In genomic region chr8:47749491-47749890, GRCm38 (mm10) we compare ENCODE assay signal across 23 mouse cellular contexts. TPM values are rescaled to one million over a fixed set of nuclear protein-coding genes. Genes with fewer than 3 reads are reported as not detected.
A peak's percentile ranks its signal among the peaks of the same experiment; 100 is the strongest.
DNase-seq lines count a peak whose midpoint lies in the region; ATAC-seq and TF ChIP-seq lines count a peak whose summit lies in the region.
"Had no signal": no experiment of that assay in that cellular context is flagged by ENCODE, and none has a peak within 500 bp of the region (broad histone marks: within the 10 kb centered on the region; RNA-seq: fewer than 3 reads in every experiment).

No protein-coding gene starts in this region.

- no peak for TF ChIP-seq POLR2A in MEL (IDR thresholded peaks at IDR 0.05; ENCODE audit: control insufficient read depth in 1 of 2, insufficient read depth in 1 of 2, low read depth in 1 of 2, low read length in 2 of 2, poor library complexity in 1 of 2)

- no peak overlapping the region for H3K4me3 ChIP-seq in heart, embryonic 12.5 days
- H3K4me3 ChIP-seq in intestine, postnatal 0 days (ENCODE audit: low read depth, low read length) = no peak overlapping the region
- no peak overlapping the region for H3K4me3 ChIP-seq in intestine, embryonic 15.5 days (replicated peaks)
- H3K4me3 ChIP-seq in MEL (ENCODE audit: control insufficient read depth in 1 of 2, insufficient read depth in 1 of 2, low read depth in 2 of 2, low read length in 2 of 2) = peak overlapping the region; percentile 60 to 73
- H3K4me3 ChIP-seq: embryonic facial prominence, embryonic 13.5 days; erythroblast, embryonic 14.5 days; forebrain, embryonic 13.5 days; hindbrain, embryonic 10.5 days; kidney, embryonic 15.5 days; megakaryocyte, embryonic 14.5 days; midbrain, embryonic 13.5 days had no signal

- ATAC-seq in heart, embryonic 12.5 days (ENCODE audit: insufficient number of reproducible peaks, low FRiP score) = no peak
- no peak for ATAC-seq in intestine, postnatal 0 days
- no peak for ATAC-seq in intestine, embryonic 15.5 days
- ATAC-seq: forebrain, embryonic 13.5 days; hindbrain, embryonic 16.5 days; intestine, embryonic 16.5 days; midbrain, embryonic 13.5 days had no signal

- no peak overlapping the region for H3K9ac ChIP-seq in heart, embryonic 12.5 days
- H3K9ac ChIP-seq in intestine, postnatal 0 days (ENCODE audit: low read depth, low read length) = no peak overlapping the region
- no peak overlapping the region for H3K9ac ChIP-seq in intestine, embryonic 15.5 days
- H3K9ac ChIP-seq in MEL (ENCODE audit: control insufficient read depth, low read depth, low read length, poor library complexity, severe bottlenecking) = no peak overlapping the region; the same call in 1 of the 2 replicates
- H3K9ac ChIP-seq: embryonic facial prominence, embryonic 13.5 days; forebrain, embryonic 13.5 days; kidney, embryonic 15.5 days; midbrain, embryonic 13.5 days had no signal

- H3K27me3 ChIP-seq in heart, embryonic 12.5 days (replicated peaks) = no peaks in the 10 kb centered on the region
- H3K27me3 ChIP-seq in intestine, postnatal 0 days (replicated peaks; ENCODE audit: control insufficient read depth, insufficient read depth, low read length) = no peaks in the 10 kb centered on the region
- no peaks in the 10 kb centered on the region for H3K27me3 ChIP-seq in intestine, embryonic 15.5 days (replicated peaks)
- no peaks in the 10 kb centered on the region; a peak in 1 of 4 replicates for H3K27me3 ChIP-seq in MEL (ENCODE audit: control insufficient read depth in 1 of 2, insufficient read depth in 2 of 2, low read length in 2 of 2)
- H3K27me3 ChIP-seq: embryonic facial prominence, embryonic 13.5 days; forebrain, embryonic 13.5 days; kidney, embryonic 15.5 days; midbrain, embryonic 13.5 days had no signal

- H3K27ac ChIP-seq in heart, embryonic 12.5 days (ENCODE audit: poor library complexity, severe bottlenecking) = no peak overlapping the region
- no peak overlapping the region for H3K27ac ChIP-seq in intestine, postnatal 0 days (ENCODE audit: low read depth, low read length)
- no peak overlapping the region for H3K27ac ChIP-seq in intestine, embryonic 15.5 days
- H3K27ac ChIP-seq in MEL (ENCODE audit: control insufficient read depth, low read depth, low read length) = no peak overlapping the region
- H3K27ac ChIP-seq: embryonic facial prominence, embryonic 13.5 days; forebrain, embryonic 13.5 days; hindbrain, embryonic 10.5 days; kidney, embryonic 15.5 days; midbrain, embryonic 13.5 days had no signal

- no peaks in the 10 kb centered on the region for H3K4me1 ChIP-seq in heart, embryonic 12.5 days (replicated peaks)
- no peaks in the 10 kb centered on the region for H3K4me1 ChIP-seq in intestine, postnatal 0 days (replicated peaks; ENCODE audit: control insufficient read depth, insufficient read depth, low read length)
- no peaks in the 10 kb centered on the region for H3K4me1 ChIP-seq in intestine, embryonic 15.5 days (replicated peaks)
- H3K4me1 ChIP-seq in MEL (ENCODE audit: control insufficient read depth in 1 of 2, insufficient read depth in 2 of 2, low read length in 2 of 2) = no peaks in the 10 kb centered on the region
- H3K4me1 ChIP-seq: embryonic facial prominence, embryonic 13.5 days; forebrain, embryonic 13.5 days; midbrain, embryonic 13.5 days had no signal

- no peak for DNase-seq in heart, postnatal 4 days
- DNase-seq in A20 (ENCODE audit: low read depth, low spot score) (peak; percentile 60), MEL (ENCODE audit: low read depth, low spot score) (peak; percentile 54)
- no peak for DNase-seq in right cerebral cortex, adult 18-20 months
- no peak for DNase-seq in layer of hippocampus, postnatal 25 days (ENCODE audit: extremely low spot score in 1 of 2, low spot score in 1 of 2)
- DNase-seq: adrenal gland, postnatal 25 days; cerebellum, adult 8-10 months; cerebellum, postnatal 36 days; right cerebral cortex, postnatal 14 days; thymus, adult 18-20 months; thymus, postnatal 4 days had no signal

- no peaks in the 10 kb centered on the region for H3K9me3 ChIP-seq in heart, embryonic 12.5 days (replicated peaks)
- no peaks in the 10 kb centered on the region for H3K9me3 ChIP-seq in intestine, postnatal 0 days (ENCODE audit: control insufficient read depth)
- H3K9me3 ChIP-seq in intestine, embryonic 15.5 days = no peaks in the 10 kb centered on the region
- no peaks in the 10 kb centered on the region for H3K9me3 ChIP-seq in MEL (replicated peaks; ENCODE audit: insufficient read depth, low read length)
- H3K9me3 ChIP-seq: forebrain, embryonic 13.5 days; hindbrain, embryonic 10.5 days; kidney, embryonic 15.5 days; midbrain, embryonic 13.5 days had no signal

- TF ChIP-seq CTCF in intestine, postnatal 0 days (IDR thresholded peaks at IDR 0.05; ENCODE audit: low read depth) = no peak
- TF ChIP-seq CTCF in MEL (IDR thresholded peaks at IDR 0.05 in 2 of 3, conservative IDR thresholded peaks at IDR 0.05 in 1 of 3; ENCODE audit: control insufficient read depth in 1 of 3, insufficient read depth in 1 of 3, low read depth in 2 of 3, low read length in 3 of 3, poor library complexity in 1 of 3, severe bottlenecking in 1 of 3) = no peak

- TF ChIP-seq EP300 in MEL (IDR thresholded peaks at IDR 0.05; ENCODE audit: low read depth in 1 of 2, low read length in 2 of 2) = no peak

- peak overlapping the region; percentile 47 for H3K4me2 ChIP-seq in heart, embryonic 12.5 days
- H3K4me2 ChIP-seq in intestine, postnatal 0 days (replicated peaks; ENCODE audit: low read depth) = peak overlapping the region; percentile 35
- no peak overlapping the region for H3K4me2 ChIP-seq in intestine, embryonic 15.5 days (replicated peaks)
- H3K4me2 ChIP-seq: embryonic facial prominence, embryonic 13.5 days; forebrain, embryonic 13.5 days; kidney, embryonic 15.5 days; midbrain, embryonic 13.5 days had no signal

- WGBS in heart, embryonic 12.5 days = 55% methylated on average over 8 of the region's 8 CpGs
- 56% methylated on average over 8 of the region's 8 CpGs for WGBS in intestine, postnatal 0 days
- WGBS in intestine, embryonic 15.5 days = 67% methylated on average over 8 of the region's 8 CpGs

- TF ChIP-seq RAD21 in MEL (IDR thresholded peaks at IDR 0.05; ENCODE audit: low read depth, low read length) = no peak

- no peaks in the 10 kb centered on the region for H3K79me2 ChIP-seq in MEL (ENCODE audit: control insufficient read depth, insufficient read depth, low read length, poor library complexity)

- no peaks in the 10 kb centered on the region for H3K36me3 ChIP-seq in heart, embryonic 12.5 days
- no peaks in the 10 kb centered on the region for H3K36me3 ChIP-seq in intestine, postnatal 0 days (ENCODE audit: control insufficient read depth, insufficient read depth)
- H3K36me3 ChIP-seq in intestine, embryonic 15.5 days = no peaks in the 10 kb centered on the region
- H3K36me3 ChIP-seq in MEL (ENCODE audit: control insufficient read depth in 1 of 2, insufficient read depth in 2 of 2, low read length in 2 of 2) = peaks cover 0 to 5% of the 10 kb centered on the region in 2 experiments; a peak in 1 of 4 replicates
- H3K36me3 ChIP-seq: embryonic facial prominence, embryonic 13.5 days; hindbrain, embryonic 10.5 days; kidney, embryonic 15.5 days; midbrain, embryonic 13.5 days had no signal

TF ChIP-seq in MEL, 35 proteins besides CTCF, POLR2A, EP300 and RAD21:
- TF ChIP-seq UBTF (IDR thresholded peaks at IDR 0.05; ENCODE audit: borderline replicate concordance, insufficient read depth, low read depth, low read length) = no peak
- TF ChIP-seq GABPA (IDR thresholded peaks at IDR 0.05; ENCODE audit: low read depth, low read length) = no peak
- peak; percentile 22; the same call in 1 of the 2 replicates for TF ChIP-seq MAX (IDR thresholded peaks at IDR 0.05; ENCODE audit: low read length)
- TF ChIP-seq E2F4 (IDR thresholded peaks at IDR 0.05; ENCODE audit: borderline replicate concordance, low read depth, low read length) = no peak
- no peak for TF ChIP-seq RCOR1 (IDR thresholded peaks at IDR 0.05; ENCODE audit: low read depth, low read length)
- TF ChIP-seq MXI1 (IDR thresholded peaks at IDR 0.05; ENCODE audit: low read depth, low read length) = no peak
- no peak for TF ChIP-seq POLR2AphosphoS5 (IDR thresholded peaks at IDR 0.05; ENCODE audit: borderline replicate concordance, low read depth, low read length)

RNA-seq across cellular contexts. Expression of gene Cdkn2aip, which starts 35.8 kb away (rescaled TPM):
- polyA plus RNA-seq in heart, embryonic 12.5 days (2016; fragmentation: Nextera tagmentation; extraction: Ambion mirVana) = 19.5 and 21.1 TPM in 2 replicates
- 10 to 100 TPM in 1 of 2 experiments, 1 to 10 TPM in 1; 9.4 to 12.0 TPM for total RNA-seq in heart, postnatal 4 days (2021)
- 15.3 and 15.4 TPM in 2 replicates for polyA plus RNA-seq in intestine, postnatal 0 days (2015; fragmentation: Nextera tagmentation; extraction: Ambion mirVana)
- polyA plus RNA-seq in intestine, embryonic 15.5 days (2015; fragmentation: Nextera tagmentation; extraction: Ambion mirVana) = 21.7 and 24.1 TPM in 2 replicates
- 12.4 and 14.1 TPM in 2 replicates for total RNA-seq in MEL (2012; rRNA removed)
- 100 to 1,000 TPM in 1 of 2 experiments, 10 to 100 TPM in 1; 13.5 to 101 TPM for polyA plus RNA-seq in MEL (2012; ENCODE audit: insufficient read depth in 1 of 2, insufficient read length in 2 of 2, low read depth in 1 of 2, low replicate concordance in 2 of 2, missing spikeins in 1 of 2)
- total RNA-seq in layer of hippocampus, postnatal 25 days (2021) = 10 to 100 TPM; 15.1 to 16.5 TPM

Comparison
In these comparisons a context has a peak if more than half of its experiments do, and no peak if none do; other contexts are left out.
1. H3K4me3 ChIP-seq: peak in MEL (2 of 2); none in heart, embryonic 12.5 days (single experiment), intestine, postnatal 0 days (single experiment) and intestine, embryonic 15.5 days (single experiment).
2. DNase-seq: peak in A20 (single experiment) and MEL (single experiment); none in heart, postnatal 4 days (single experiment), right cerebral cortex, adult 18-20 months (single experiment) and layer of hippocampus, postnatal 25 days (0 of 2).